Mouse (Mus musculus): ENCODE results near the gene Olfr90.

The Olfr90 gene

DNA sequence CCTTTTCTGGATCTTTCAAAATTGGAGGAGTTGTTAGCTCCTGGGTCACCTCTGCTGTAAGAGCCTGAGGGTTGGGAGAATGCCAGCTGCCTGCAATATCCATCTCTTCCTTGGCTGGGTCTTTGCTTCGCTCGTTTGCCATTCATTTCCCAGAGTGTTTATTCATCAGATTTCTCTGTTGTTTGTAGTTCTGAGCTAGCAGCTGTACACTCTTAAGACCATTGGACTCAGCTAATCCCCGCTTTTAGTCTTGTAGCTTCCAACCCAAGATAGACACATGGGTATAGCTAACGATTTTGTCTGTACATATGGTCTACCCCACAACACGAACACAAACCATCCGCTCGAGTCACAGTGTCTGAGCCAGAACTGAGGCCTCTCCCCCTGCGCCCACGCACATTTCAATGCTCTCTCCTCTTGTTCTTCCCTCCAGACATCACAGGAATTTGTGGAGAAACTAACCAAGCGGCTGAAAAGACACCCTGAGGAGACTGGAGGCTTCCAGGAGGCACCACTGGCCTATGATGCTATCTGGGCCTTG is 26.1 kb downstream of the Olfr90 start:
- no peak for DNase-seq (ENCODE audit: low read depth in 2 of 2, low spot score in 2 of 2)

DNA sequence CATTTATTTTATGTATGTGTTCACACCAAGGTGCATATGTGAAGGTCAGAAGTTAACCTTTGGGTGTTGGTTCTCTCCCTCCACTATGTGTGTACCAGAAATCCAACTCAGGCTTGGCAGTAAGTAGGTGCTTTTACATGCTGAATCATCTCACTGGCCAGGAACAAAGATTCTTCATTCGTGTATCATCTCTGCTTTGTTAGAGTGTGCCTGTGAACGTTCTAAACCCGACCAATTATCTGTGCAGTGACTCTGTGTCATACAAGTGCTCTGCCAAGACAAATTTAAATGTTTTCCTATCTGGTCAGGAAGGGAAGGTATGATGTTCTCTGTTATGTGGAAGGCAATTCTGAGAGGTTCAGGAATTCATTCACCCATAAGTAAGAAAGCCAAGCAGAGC is 26.9 kb downstream of the Olfr90 start:
- DNase-seq (ENCODE audit: low read depth in 2 of 2, low spot score in 2 of 2), result no peak

DNA sequence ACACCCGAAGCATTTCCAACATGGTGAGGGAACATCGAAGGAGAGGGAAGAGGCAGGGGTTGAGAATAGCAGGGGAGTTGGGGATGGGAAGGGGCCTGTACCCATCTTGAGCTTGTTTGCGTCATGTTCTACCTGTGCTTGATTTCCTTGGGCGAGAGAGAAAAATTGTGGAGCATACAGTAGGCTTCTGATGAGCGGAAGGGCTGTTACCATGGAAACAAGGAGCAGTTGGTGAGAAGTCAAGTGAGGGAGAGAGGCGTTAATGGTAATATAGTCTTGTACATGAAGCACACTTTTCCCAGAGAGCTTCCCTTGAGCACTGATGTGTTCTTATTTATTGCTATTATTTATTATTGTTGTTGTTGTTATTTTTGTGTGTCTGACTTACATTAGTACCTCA is 31.3 kb downstream of the Olfr90 start:
- no peak for DNase-seq (ENCODE audit: low read depth in 2 of 2, low spot score in 2 of 2)

DNA sequence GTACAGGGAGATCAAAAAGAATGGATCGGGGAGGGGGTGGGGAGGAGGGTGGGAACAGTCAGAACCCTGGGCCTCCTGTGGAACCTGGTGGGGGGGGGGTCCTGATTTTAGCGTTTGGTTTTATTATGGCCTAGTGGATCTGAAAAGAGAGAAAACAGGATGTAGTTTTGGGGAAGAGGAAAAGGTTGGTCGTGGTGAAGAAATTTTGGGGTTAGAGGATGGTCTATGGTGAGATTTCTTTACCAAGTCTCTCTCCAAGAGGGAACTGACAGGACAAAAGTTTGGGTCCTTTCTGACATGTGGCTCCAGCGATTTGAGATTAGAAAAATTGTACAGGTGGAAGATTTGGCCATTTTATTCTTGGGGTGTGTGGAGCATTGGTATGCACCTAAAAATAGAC is 36.6 kb downstream of the Olfr90 start:
- no peak for DNase-seq (ENCODE audit: low read depth in 2 of 2, low spot score in 2 of 2)

DNA sequence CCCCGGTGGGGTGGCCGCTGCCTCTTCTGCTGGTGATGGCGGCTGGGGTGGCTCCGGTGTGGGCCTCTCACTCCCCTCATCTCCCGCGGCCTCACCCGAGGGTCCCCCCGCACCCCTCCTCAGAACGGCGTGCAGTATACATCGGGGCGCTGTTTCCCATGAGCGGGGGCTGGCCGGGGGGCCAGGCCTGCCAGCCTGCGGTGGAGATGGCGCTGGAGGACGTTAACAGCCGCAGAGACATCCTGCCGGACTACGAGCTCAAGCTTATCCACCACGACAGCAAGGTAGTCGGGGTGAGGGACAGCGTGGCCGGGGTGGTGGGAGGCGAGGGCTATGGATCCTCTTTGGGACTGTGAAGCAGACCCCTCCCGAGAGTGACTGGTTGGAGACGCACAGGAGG is 37.4 kb downstream of the Olfr90 start:
- no peak for DNase-seq (ENCODE audit: low read depth in 2 of 2, low spot score in 2 of 2)

DNA sequence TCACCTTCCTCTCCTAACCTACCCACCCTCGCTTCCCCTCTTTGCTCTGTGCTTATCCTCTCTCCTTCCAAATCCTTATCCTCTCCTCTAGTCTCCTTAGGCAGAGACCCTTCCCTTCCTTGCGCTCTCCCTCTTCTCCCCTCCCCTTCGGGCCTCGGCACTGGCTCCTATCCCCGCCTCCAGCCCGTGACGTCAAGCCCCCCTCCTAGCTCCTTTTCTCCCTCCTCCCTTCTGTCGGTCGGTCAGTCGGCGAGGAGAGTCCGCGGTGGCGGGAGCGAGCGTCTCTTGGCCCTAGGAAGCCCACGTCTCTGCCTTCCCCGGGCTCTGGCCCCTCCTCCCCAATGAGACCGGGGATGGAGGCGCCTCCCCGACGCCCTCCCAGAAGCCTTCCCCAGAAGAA is 37.9 kb downstream of the Olfr90 start:
- no peak for DNase-seq (ENCODE audit: low read depth in 2 of 2, low spot score in 2 of 2)

DNA sequence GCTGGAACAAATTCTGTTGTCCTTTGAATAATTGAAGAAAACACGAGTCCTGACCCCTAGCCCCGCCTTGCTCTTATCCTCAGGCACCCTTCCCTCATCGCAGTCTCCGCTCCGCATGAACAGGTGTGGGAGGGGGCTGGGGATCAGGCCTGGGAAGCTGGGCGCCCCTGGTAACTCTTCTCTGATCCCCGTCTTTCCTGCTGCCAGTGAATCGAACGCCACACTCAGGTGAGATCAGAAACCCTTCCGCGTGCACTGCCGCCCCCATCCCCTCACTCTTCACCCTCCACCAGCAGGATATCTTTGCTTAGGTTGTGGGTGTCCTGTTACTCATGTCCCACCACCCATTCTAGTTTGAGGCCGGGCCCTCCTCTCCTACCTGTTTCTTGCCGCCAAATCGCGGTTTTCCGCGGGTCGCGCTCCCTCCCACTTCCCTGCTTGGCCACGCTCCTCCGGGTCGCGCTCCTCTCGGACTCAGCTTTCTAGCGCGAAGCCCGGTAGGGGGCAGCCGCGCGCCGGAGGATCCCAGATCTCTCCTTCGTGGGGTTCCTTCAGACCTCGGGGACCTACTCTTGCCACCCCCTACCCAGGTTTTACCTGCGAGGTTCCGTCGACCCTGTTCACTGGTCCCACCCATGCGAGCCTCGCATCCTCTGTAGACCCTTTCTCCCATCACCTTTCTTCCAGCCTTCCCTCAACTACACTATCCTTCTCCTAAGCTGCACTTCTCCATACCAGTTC is 38.6 kb downstream of the Olfr90 start:
- peak; percentile 40 to 54 for DNase-seq (ENCODE audit: low read depth in 2 of 2, low spot score in 2 of 2)

DNA sequence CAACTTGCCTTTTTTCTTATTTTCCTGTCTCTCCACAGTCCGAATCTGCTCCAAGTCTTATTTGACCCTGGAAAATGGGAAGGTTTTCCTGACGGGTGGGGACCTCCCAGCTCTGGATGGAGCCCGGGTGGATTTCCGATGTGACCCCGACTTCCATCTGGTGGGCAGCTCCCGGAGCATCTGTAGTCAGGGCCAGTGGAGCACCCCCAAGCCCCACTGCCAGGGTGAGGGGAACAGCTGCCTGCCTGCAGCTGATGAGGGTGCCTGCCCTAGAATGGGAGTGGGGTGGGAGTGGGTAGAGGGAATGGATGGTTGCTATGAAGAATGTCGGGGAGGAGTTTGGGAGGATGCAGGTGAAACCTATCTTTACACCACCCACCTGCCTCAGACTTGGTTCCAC is 39.9 kb downstream of the Olfr90 start:
- DNase-seq (ENCODE audit: low read depth in 2 of 2, low spot score in 2 of 2), result peak in 1 of 2 experiments; percentile 2

DNA sequence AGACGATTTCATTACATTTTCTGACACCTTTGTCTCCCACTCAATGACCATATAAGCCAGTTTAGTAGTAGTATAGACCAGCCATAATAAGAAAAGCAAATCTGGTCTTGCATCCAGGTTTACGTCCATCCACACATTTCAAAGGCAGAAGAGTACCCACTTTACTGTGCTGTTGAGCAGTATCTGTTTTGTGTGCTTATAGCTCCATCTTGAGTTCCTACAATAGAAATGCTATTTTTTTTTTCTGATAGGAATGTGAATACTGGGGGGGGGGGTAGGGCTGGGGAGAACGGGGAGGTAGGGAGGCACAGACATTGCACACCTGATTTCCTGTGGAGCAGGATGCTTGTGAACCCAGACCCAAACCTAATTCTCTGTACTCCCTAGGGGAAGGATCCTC is 40.3 kb downstream of the Olfr90 start:
- no peak for DNase-seq (ENCODE audit: low read depth in 2 of 2, low spot score in 2 of 2)

DNA sequence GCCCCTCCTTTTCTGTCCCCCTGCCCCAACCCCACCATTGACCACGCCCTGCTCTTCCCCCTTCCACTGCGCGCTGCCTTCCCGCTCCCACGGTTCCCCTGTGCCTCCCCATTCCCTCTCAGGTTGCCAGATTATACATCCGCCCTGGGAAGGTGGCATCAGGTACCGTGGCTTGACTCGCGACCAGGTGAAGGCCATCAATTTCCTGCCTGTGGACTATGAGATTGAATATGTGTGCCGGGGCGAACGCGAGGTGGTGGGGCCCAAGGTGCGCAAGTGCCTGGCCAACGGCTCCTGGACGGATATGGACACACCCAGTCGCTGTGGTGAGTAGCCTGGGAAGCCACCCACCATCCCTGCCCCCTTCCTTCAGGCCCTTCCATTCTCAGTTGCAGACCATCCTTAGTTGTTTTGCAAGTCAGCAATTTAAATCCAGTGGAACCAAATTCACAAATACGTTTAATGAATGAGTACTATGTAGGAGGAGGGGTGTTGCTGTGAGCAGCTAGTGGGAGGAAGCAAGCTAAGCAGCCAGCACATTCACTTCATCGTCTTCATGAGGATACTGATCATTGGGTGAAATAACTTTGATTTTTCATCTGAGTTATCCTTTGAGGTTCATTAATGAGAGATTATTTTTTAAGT is 40.8 kb downstream of the Olfr90 start:
- no peak for DNase-seq (ENCODE audit: low read depth in 2 of 2, low spot score in 2 of 2)

DNA sequence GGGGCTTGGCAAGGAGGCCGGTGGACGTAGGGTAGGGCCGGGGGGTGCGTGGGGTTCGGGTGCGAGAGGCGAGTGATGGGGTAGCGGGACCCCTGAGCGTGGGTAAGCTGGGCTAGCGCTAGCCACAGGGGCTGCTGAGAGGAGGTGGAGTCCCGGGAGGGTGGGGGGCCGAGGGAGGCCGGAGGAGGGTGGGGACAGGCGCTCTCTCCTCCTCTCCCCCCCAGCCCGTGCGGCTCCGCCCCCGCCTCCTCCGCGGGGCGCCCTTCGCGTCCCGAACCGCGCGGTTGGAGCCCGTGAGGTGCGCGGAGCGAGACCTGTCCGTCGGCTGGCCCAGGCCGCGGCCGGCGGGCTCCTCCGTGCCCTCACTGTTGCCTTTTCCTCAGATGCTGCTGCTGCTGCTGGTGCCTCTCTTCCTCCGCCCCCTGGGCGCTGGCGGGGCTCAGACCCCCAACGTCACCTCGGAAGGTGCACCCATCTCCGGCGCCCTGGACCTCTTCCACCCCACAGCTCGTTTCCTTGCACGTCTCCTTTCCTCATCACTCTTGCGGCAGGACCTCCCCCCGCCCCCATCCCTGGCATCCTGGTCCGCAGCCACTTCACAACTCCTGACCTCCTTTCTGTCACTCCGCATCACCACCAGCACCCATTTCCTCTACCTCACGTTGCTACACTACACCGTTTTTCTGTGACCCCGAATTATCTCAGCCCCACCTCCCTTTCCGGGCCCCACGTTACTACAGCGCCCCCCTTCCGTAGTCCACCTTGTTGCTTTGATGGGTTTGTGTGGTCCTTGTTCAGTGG is 41.8 kb downstream of the Olfr90 start:
- peak; percentile 41 to 55 for DNase-seq (ENCODE audit: low read depth in 2 of 2, low spot score in 2 of 2)

DNA sequence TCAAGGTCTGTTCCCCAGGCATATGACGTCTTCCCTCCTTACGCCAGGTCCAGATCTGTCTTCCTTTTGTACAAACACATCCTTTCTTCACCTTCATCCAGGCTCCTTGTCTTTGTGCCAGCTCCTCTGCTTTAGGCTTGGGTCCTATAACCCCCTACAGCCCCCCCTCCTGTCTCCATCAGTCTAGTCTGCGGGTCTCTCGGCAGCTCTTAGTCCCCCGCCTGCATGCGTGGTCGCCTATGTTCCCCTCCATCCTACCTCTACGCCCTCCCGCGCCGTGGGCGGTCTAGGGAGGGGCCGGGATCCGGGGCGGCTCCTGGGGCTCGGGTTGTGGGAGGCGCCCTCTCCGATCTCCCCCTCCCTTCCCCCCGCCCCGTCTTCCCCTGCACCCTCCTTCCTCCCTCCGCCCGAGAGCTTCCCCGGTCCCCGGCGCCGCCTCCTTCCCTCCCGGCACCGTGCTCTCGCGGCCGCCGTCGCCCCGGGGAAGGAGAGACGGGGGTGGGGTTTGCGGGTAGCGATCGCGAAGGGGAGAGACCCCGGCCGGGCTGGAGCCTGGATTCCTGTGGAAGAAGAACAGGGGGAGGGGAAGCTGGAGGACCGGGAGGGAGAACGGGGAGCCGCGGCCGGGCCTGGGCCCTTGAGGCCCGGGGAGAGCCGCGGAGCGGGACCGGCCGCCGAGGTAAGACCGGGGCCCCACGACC is 42.5 kb downstream of the Olfr90 start, which contains the start of gene Gabbr1:
TSS of gene Gabbr1 (plus strand) at position 356 of the 701 bp plus-strand sequence.
- peak; percentile 46 to 59 for DNase-seq (ENCODE audit: low read depth in 2 of 2, low spot score in 2 of 2)

DNA sequence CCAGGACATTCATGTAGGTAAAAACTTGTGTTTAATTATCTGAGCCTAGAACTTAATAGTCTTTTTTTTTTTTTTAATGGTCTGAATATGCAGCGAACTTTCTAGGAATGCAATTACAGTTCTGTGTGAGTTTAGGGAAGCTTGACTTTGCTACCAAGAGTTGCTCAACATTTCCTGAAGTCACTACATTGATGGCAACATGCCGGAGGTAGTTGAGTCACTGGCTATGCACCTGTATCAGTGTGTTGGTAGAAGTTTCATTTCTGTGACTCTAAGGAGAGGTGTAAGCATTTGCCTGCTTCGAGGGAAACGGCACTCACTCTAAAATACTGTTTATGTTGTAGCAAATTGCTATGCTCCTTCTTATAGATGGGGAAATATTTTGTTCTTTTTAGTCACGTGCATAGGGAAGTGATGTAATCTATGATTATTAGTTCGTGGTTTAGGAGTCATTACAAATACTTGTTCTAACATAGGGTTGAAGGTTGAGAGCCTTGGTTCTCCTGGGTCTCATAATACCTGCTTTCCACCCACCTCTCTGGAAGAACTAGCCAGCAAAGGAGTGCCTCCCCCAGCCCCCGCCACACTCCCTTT is 43.6 kb downstream of the Olfr90 start:
- no peak for DNase-seq (ENCODE audit: low read depth in 2 of 2, low spot score in 2 of 2)

DNA sequence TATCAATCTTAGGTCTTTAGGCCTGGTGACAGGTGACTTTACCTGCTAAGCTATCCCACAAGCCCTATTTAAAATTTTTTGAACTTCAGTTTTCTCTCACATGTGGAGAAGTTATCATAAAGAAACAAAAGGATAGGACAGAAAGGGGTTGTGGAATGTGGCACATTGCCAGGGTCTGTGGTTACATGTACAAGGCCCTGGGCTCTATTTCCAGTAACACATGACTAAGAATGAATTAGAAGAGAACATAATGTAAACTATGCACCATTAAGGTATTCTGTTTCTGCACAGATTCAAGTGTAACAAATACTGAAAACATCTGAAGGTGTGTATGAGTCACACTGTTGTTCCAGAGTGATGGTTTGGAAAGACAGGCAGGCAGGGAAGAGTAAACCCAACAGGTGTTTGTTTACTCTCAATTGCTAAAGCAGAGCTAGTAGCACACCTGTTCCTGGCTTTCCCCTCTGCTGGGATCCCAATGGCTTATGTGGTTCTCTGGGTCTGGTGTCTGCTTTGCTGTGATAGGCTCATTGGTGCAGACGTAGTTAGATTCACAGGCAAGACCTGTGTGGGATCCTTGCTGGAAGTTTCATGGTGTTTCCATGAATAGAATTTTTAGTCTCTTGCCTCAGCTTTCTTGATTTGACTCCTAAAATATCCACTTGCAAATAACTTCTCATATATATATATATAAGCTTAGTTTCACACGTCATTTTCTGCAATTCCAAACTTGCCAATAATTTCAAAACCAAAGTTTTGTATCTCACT is 49.0 kb downstream of the Olfr90 start:
- no peak for DNase-seq (ENCODE audit: low read depth in 2 of 2, low spot score in 2 of 2)
